Mouse (Mus musculus) lung, adult 2 months (tissue): ENCODE data around the gene Zfp788.

Experiments
- CTCF ChIP-seq: fragments of 200-500 bp; IDR thresholded peaks from 2 replicates; pipeline ENCODE4 v1.5.1; 2011; ENCODE audit warnings: mild to moderate bottlenecking, low read length, control low read depth; ENCODE audit not compliant: insufficient read depth
- POLR2A ChIP-seq: fragments of 200-500 bp; IDR thresholded peaks from 2 replicates; pipeline ENCODE4 v1.6.1; 2011; ENCODE audit warnings: low read depth, mild to moderate bottlenecking, control low read depth, low read length, borderline replicate concordance; ENCODE audit errors: extremely low read depth

- TF ChIP-seq CTCF (peak; percentile 69), POLR2A (peak; percentile 88; the same call in 1 of the 2 replicates)
Measured at GRCm38 (mm10) chr7:41632409-41633220, at the start of gene Zfp788.
